Mouse (Mus musculus) adrenal gland, adult 2 months (tissue): ENCODE measurements around the gene Col25a1. TPM values are rescaled to one million over a fixed set of nuclear protein-coding genes. Genes with fewer than 3 reads are reported as not detected.

Experiments used
- DNase-seq: peaks from one replicate; pipeline ENCODE4 v3.0.0; 2021
- polyA plus RNA-seq: library from polyadenylated mRNA; depleted of rRNA; stranded (reverse); fragments of >200 nt; gene quantifications from 2 replicates; pipeline ENCODE4 v1.2.3, GENCODE M21; 2012
- total RNA-seq, 2 experiments: library from RNA; stranded (reverse); gene quantifications; 2 replicates each; pipeline ENCODE4 v1.2.3; 2021

Col25a1 gene
- total and polyA plus RNA-seq, 3 experiments: 0.43 to 4.5 (median 3.5) TPM

GRCm38 (mm10) chr3:130378626-130379025 is 247.3 kb downstream of the Col25a1 start:
- DNase-seq: no peak

- peak; percentile 8 for DNase-seq
These were observed 249.1 kb downstream of the Col25a1 start for GRCm38 (mm10) chr3:130380299-130380845.

- DNase-seq: no peak
These were observed 250.4 kb downstream of the Col25a1 start for GRCm38 (mm10) chr3:130381691-130382090.

GRCm38 (mm10) chr3:130385856-130386255 is 254.6 kb downstream of the Col25a1 start:
- DNase-seq: no peak

- no peak for DNase-seq
These were observed 255.9 kb downstream of the Col25a1 start for GRCm38 (mm10) chr3:130387156-130387555.

GRCm38 (mm10) chr3:130389261-130389975 is 258.1 kb downstream of the Col25a1 start:
- DNase-seq: peak; percentile 84

GRCm38 (mm10) chr3:130396636-130397035 is 265.3 kb downstream of the Col25a1 start:
- DNase-seq: no peak

GRCm38 (mm10) chr3:130400716-130401559 is 269.6 kb downstream of the Col25a1 start:
- no peak for DNase-seq

GRCm38 (mm10) chr3:130401560-130401852 is 270.2 kb downstream of the Col25a1 start:
- no peak for DNase-seq

- no peak for DNase-seq
These were observed 273.5 kb downstream of the Col25a1 start for GRCm38 (mm10) chr3:130404525-130405409.

GRCm38 (mm10) chr3:130407201-130407600 is 275.9 kb downstream of the Col25a1 start:
- no peak for DNase-seq

GRCm38 (mm10) chr3:130413239-130413638 is 281.9 kb downstream of the Col25a1 start:
- peak; percentile 18 for DNase-seq

- DNase-seq: no peak
These were observed 287.6 kb downstream of the Col25a1 start for GRCm38 (mm10) chr3:130418951-130419350.

- no peak for DNase-seq
These were observed 297.5 kb downstream of the Col25a1 start for GRCm38 (mm10) chr3:130428796-130429195.

GRCm38 (mm10) chr3:130430052-130430451 is 298.8 kb downstream of the Col25a1 start:
- no peak for DNase-seq

GRCm38 (mm10) chr3:130432818-130433217 is 301.5 kb downstream of the Col25a1 start:
- no peak for DNase-seq

- DNase-seq: no peak
These were observed 305.7 kb downstream of the Col25a1 start for GRCm38 (mm10) chr3:130436956-130437355.

GRCm38 (mm10) chr3:130439767-130440166 is 308.5 kb downstream of the Col25a1 start:
- DNase-seq: no peak

GRCm38 (mm10) chr3:130440689-130441088 is 309.4 kb downstream of the Col25a1 start:
- peak; percentile 11 for DNase-seq

- no peak for DNase-seq
These were observed 312.7 kb downstream of the Col25a1 start for GRCm38 (mm10) chr3:130443842-130444627.

- DNase-seq: no peak
These were observed 318.6 kb downstream of the Col25a1 start for GRCm38 (mm10) chr3:130449864-130450263.
